Mouse (Mus musculus): ENCODE data around the gene Ganab.

DNA sequence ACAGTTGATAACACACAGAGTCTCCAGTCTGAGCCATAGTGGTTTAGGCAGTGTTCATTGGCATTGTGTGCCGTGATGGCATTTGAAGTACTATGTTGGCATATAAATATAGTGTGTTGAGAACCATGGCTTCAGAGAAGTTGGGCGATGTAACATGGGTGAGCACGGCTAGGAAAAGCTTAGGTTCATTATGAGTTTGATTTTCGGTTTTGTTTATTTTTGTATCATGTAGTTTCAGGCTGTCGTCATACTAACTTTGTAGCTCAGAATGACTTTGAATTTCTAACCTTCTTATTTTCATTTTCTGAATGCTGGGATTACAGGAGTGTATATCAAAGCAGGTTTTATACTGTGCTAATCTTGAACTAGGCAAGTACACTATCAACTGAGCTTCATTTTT lies 5.5 kb downstream of the Ganab start:
- TF ChIP-seq CTCF (IDR thresholded peaks at IDR 0.05; ENCODE audit: low read depth) (no peak), EP300 (IDR thresholded peaks at IDR 0.05; ENCODE audit: low read depth) (no peak)
